Mouse (Mus musculus) lung, adult 2 months (tissue): Measurements from ENCODE around the gene Golph3.

ENCODE experiments used
- CTCF ChIP-seq: fragments of 200-500 bp; IDR thresholded peaks from 2 replicates; pipeline ENCODE4 v1.5.1; 2011; ENCODE audit warnings: mild to moderate bottlenecking, low read length, control low read depth; ENCODE audit not compliant: insufficient read depth
- POLR2A ChIP-seq: fragments of 200-500 bp; IDR thresholded peaks from 2 replicates; pipeline ENCODE4 v1.6.1; 2011; ENCODE audit warnings: low read depth, mild to moderate bottlenecking, control low read depth, low read length, borderline replicate concordance; ENCODE audit errors: extremely low read depth

- TF ChIP-seq CTCF (no peak), POLR2A (no peak)
These were observed 34.0 kb downstream of the Golph3 start for GRCm38 (mm10) chr15:12355261-12355660.
